Mouse (Mus musculus): ENCODE data around the gene Vgll4. TPM values are rescaled to one million over a fixed set of nuclear protein-coding genes. Genes with fewer than 3 reads are reported as not detected.

The Vgll4 gene
- total RNA-seq, 2 experiments from 2014 or later: 54.7 to 57.4 TPM

Other genes with a start within 250 kb of the Vgll4 start
- gene Tamm41, start 67.9 kb upstream of the Vgll4 start, total RNA-seq (2021): 10 to 100 TPM; 12.3 to 19.5 TPM
- gene Syn2, start 164.9 kb upstream of the Vgll4 start, total RNA-seq (2021): 10 to 100 TPM; 14.2 to 19.5 TPM